Mouse (Mus musculus) liver, embryonic 14.5 days (tissue): ENCODE measurements at regions not wholly inside any gene's neighbourhood (a gene's known extent, or its start where the extent isn't known, plus 50 kb on each side); places are given as distances from the start of the nearest gene placed in this dataset.

Experiments
- CTCF ChIP-seq: IDR thresholded peaks from 2 replicates; pipeline ENCODE4 v1.5.1; 2016; ENCODE audit warnings: antibody characterized with exemption, low read depth, control low read depth
- EP300 ChIP-seq: IDR thresholded peaks from 2 replicates; pipeline ENCODE4 v1.6.1; 2016; ENCODE audit warnings: antibody characterized with exemption, low read depth

DNA sequence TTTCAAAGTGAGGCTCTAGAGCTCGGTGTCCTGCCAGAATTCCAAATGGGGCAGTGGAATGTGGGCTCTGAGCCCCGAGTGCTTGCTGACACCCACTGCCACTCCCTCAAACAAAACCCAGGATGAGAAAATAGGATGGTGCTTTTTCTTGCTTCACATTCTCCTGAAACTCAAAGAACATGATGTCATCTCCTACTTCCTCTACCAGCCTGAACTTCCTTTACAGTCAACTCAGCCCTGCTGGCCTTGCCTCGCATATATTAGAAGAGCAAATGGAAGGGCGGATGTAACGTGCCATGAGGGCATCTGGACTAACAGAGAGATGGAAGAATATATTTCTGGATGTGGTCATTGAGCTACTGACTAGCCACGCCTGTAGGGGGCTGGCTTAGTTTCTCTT lies 309.6 kb downstream of the Rbm26 start:
- TF ChIP-seq EP300: no peak
- no peak for TF ChIP-seq CTCF
